Mouse (Mus musculus) c-Kit-negative CD71-positive TER-119-positive erythroid progenitor cells, embryonic 14.5 days (primary cell): ENCODE measurements around the gene Cd274.
"Not testable (repeated sequence)": the region's sequence is repeated elsewhere in the genome, so short reads cannot be mapped to it uniquely, and the experiment has no call there.

ENCODE experiments used
- DNase-seq: peaks from one replicate; pipeline ENCODE4 v3.0.0-alpha.2; 2013; ENCODE audit warnings: low read depth, low spot score

Cd274 gene

GRCm38 (mm10) chr19:29393333-29393732 lies 26.1 kb downstream of the Cd274 start:
- no peak for DNase-seq

- no peak for DNase-seq
These were observed 27.5 kb downstream of the Cd274 start for GRCm38 (mm10) chr19:29394721-29395120.

- DNase-seq, result no peak
These were observed 29.1 kb downstream of the Cd274 start for GRCm38 (mm10) chr19:29396353-29396752.

GRCm38 (mm10) chr19:29399786-29400185 lies 32.5 kb downstream of the Cd274 start:
- no peak for DNase-seq

GRCm38 (mm10) chr19:29400466-29400865 lies 33.2 kb downstream of the Cd274 start:
- no peak for DNase-seq

GRCm38 (mm10) chr19:29402621-29403020 lies 35.4 kb downstream of the Cd274 start:
- no peak for DNase-seq

GRCm38 (mm10) chr19:29403251-29403650 lies 36.0 kb downstream of the Cd274 start:
- no peak for DNase-seq

- DNase-seq, result no peak
These were observed 38.1 kb downstream of the Cd274 start for GRCm38 (mm10) chr19:29405388-29405787.

GRCm38 (mm10) chr19:29406042-29407017 lies 39.1 kb downstream of the Cd274 start:
- no peak for DNase-seq

- DNase-seq, result no peak
These were observed 43.4 kb downstream of the Cd274 start, which contains the start of gene Pdcd1lg2 for GRCm38 (mm10) chr19:29410619-29411018. TSS of gene Pdcd1lg2 (plus strand) at chr19:29410919.

- DNase-seq, result no peak
These were observed 45.5 kb downstream of the Cd274 start for GRCm38 (mm10) chr19:29412476-29413420.

- no peak for DNase-seq
These were observed 47.3 kb downstream of the Cd274 start for GRCm38 (mm10) chr19:29414513-29414912.

GRCm38 (mm10) chr19:29414917-29415316 lies 47.7 kb downstream of the Cd274 start:
- not testable (repeated sequence) for DNase-seq

GRCm38 (mm10) chr19:29416393-29416902 lies 49.2 kb downstream of the Cd274 start:
- no peak for DNase-seq

- DNase-seq, result no peak
These were observed 49.9 kb downstream of the Cd274 start for GRCm38 (mm10) chr19:29417188-29417587.

- no peak for DNase-seq
These were observed 50.6 kb downstream of the Cd274 start for GRCm38 (mm10) chr19:29417894-29418293.

GRCm38 (mm10) chr19:29418661-29419115 lies 51.4 kb downstream of the Cd274 start:
- DNase-seq, result no peak

GRCm38 (mm10) chr19:29419506-29419905 lies 52.3 kb downstream of the Cd274 start:
- DNase-seq, result no peak

- no peak for DNase-seq
These were observed 52.7 kb downstream of the Cd274 start for GRCm38 (mm10) chr19:29419946-29420345.

- DNase-seq, result no peak
These were observed 53.1 kb downstream of the Cd274 start for GRCm38 (mm10) chr19:29420397-29420796.

GRCm38 (mm10) chr19:29422013-29422645 lies 54.9 kb downstream of the Cd274 start:
- DNase-seq, result no peak
